Mouse (Mus musculus): ENCODE measurements around the gene Anapc7. TPM values are rescaled to one million over a fixed set of nuclear protein-coding genes. Genes with fewer than 3 reads are reported as not detected.

The Anapc7 gene
- polyA plus RNA-seq, 1 experiment from 2014 or later, result 29.1 TPM

DNA sequence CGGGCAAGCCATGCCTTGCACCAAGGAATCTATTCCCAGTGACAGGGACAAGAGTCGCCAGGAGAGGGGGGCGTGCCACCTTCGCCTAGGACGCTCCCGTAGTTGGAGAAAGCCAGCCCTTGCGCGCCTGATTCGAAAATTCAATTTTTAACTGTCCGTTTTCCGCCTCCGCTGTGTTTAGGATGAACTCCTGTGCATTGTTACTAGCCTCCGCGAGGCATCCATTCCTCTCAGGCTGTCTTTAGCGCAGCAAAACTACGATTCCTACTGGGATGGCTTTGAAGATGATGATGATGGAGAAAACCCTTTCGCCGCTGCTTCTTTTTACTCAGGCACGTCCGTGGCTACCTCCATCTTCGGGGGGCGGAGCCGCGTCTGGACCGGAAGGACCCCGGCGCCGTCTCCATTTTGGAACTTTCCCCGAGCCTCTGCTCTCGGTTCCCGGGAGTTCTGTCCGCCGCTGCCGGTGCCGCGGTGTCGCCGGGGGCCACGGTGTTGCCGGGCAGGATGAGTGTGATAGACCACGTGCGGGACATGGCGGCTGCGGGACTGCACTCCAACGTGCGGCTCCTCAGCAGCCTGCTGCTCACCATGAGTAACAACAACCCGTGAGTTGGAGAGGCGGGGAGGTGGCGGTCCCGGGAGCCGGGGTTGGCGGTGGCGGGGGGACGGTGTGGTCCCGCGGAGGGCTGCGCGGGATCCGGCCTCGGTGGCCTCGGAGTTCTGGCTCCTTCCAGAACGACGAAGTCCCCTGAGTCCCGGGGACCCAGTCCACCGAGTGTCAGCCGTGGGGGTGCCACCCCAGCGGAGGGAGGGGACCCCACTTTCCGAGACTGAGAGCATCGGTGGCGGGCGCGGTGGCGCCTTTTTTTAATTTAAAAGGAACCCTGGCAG, 825 bp downstream of the Anapc7 start:
- WGBS (ENCODE audit: missing documents), result under 1% methylated on average over 71 of the region's 73 CpGs
- H3K36me3 ChIP-seq (ENCODE audit: inconsistent target), result no peaks in the 10 kb centered on the region
- H3K4me3 ChIP-seq (ENCODE audit: inconsistent target), result peak overlapping the region; percentile 86

DNA sequence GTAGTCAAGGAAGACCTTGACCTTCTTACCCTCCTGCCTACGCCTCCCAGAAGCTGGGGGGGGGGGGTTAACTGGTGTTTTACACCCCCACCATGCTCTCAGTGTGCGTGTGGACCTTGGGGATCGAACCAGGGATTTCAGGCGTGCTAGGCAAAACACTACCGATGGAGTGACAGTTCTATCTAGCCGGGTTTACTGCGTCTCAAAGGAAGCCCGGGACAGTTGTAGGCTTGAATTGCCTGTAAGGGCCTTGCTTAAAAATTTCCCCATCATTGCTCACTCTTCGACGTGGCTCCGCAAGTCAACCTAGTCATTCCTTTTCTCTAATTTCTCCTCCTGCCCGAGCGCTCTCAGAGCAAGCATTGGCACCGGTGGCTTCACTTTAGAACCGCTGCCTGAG, 1.6 kb downstream of the Anapc7 start:
- Histone ChIP-seq H3K4me3 (ENCODE audit: inconsistent target) (peak overlapping the region; percentile 86), H3K36me3 (ENCODE audit: inconsistent target) (peaks cover 2% of the 10 kb centered on the region; the same call in 1 of the 2 replicates), H3K27ac (peak overlapping the region; percentile 87), H3K79me2 (ENCODE audit: inconsistent target) (peaks cover 57% of the 10 kb centered on the region)
- 18% methylated on average over 15 of the region's 15 CpGs for WGBS (ENCODE audit: missing documents)

More for the DNA sequence above, 825 bp downstream of the Anapc7 start:
- Histone ChIP-seq H3K27ac (peak overlapping the region; percentile 87), H3K79me2 (ENCODE audit: inconsistent target) (peaks cover 49% of the 10 kb centered on the region)

DNA sequence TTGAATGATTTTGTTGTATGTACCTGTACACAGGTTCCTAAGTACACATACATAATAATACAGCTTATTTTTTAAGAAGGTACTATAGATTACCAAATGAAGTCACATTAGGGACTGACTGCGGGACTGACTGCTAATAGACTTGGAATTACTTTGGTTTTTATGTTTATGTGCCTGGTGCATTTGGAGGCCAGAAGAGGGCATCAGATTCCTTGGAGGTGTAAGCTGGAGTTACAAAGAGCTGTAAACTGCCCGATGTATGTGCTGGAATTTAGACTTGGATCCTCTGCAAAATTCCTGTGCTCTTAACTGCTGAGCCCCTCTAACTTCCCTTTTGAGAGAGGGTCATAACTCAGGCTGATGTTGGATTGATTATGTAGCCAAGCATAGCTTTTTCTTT, 4.1 kb downstream of the Anapc7 start:
- Histone ChIP-seq H3K4me3 (ENCODE audit: inconsistent target) (no peak overlapping the region), H3K27ac (no peak overlapping the region), H3K36me3 (ENCODE audit: inconsistent target) (peaks cover 27% of the 10 kb centered on the region; the same call in 1 of the 2 replicates), H3K79me2 (ENCODE audit: inconsistent target) (peaks cover 58% of the 10 kb centered on the region)
- WGBS (ENCODE audit: missing documents), result 89% methylated on average over 2 of the region's 2 CpGs

DNA sequence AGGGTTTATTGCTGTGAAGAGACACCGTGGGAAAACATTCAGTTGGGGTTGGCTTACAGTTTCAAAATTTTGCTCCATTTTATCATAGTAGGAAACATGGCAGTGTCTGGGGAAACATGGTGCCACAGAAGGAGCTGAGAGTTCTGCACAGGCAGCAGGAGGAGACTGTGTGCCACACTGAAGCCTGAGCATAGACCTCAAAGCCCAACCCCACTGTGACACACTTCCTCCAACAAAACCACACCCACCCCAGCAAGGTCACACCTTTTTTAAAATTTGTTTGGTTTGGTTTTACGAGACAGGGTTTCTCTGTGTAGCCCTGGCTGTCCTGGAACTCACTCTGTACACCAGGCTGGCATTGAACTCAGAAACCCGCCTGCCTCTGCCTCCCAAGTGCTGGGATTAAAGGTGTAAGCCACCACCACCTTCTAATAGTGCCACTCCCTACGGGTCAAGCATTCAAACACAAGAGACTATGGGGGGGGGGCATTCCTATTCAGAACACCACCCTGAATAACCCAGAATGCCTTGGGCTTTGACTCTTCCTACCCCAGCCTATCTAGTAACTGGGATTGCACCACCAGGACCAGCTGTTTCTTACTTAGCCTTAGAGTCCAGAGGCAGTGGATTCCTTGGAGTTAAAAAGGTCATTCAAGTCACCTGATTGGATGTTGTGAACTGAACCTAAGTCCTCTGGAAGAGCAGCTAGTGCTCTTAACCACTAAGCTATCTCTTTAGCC, 8.7 kb downstream of the Anapc7 start:
- Histone ChIP-seq H3K36me3 (ENCODE audit: inconsistent target) (peaks cover 62% of the 10 kb centered on the region), H3K27ac (no peak overlapping the region), H3K4me3 (ENCODE audit: inconsistent target) (no peak overlapping the region), H3K79me2 (ENCODE audit: inconsistent target) (peaks cover 30% of the 10 kb centered on the region)
- 95% methylated on average over 4 of the region's 4 CpGs for WGBS (ENCODE audit: missing documents)

DNA sequence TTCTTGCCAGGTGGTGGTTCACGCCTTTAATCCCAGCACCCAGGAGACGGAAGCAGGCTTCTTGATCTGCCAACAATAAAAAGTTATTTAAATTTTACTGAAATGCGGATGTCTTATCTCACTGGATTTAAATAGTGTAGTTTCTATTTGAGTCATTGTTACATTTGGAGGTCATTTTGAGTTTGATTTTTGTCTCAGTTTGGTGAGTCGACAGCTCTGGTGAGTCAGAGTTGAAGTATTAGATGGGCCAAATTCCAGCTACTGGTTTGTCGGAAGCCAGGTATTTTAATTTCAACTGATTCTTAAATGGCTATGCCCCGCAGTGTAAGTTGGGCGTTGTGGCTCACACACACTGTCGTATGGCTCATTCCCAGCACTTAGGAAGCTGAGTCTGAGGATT, 9.7 kb downstream of the Anapc7 start:
- Histone ChIP-seq H3K79me2 (ENCODE audit: inconsistent target) (peaks cover 20% of the 10 kb centered on the region), H3K27ac (no peak overlapping the region), H3K36me3 (ENCODE audit: inconsistent target) (peaks cover 69% of the 10 kb centered on the region), H3K4me3 (ENCODE audit: inconsistent target) (no peak overlapping the region)
- WGBS (ENCODE audit: missing documents), result 97% methylated on average over 8 of the region's 8 CpGs

DNA sequence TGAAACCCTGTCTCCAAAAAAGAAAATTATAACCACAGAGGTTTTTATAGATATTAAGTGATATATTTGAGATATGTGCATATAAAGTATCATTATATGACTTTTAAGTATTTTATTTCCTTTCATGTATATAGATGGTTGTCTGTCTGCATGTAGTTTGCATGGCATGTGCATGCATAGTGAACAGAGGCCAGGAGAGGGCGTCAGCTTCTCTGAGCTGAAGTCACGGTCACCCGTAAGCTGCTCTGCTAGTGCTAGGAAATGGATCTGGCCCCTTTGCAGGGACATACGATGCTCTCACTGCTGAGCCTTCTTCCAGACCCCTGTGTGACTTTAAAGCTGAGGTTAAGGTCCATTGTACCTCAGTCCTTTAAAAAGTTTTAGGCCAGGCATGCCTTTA, 13.0 kb downstream of the Anapc7 start:
- WGBS (ENCODE audit: missing documents), result 85% methylated on average over 4 of the region's 4 CpGs
- H3K79me2 ChIP-seq (ENCODE audit: inconsistent target), result no peaks in the 10 kb centered on the region

DNA sequence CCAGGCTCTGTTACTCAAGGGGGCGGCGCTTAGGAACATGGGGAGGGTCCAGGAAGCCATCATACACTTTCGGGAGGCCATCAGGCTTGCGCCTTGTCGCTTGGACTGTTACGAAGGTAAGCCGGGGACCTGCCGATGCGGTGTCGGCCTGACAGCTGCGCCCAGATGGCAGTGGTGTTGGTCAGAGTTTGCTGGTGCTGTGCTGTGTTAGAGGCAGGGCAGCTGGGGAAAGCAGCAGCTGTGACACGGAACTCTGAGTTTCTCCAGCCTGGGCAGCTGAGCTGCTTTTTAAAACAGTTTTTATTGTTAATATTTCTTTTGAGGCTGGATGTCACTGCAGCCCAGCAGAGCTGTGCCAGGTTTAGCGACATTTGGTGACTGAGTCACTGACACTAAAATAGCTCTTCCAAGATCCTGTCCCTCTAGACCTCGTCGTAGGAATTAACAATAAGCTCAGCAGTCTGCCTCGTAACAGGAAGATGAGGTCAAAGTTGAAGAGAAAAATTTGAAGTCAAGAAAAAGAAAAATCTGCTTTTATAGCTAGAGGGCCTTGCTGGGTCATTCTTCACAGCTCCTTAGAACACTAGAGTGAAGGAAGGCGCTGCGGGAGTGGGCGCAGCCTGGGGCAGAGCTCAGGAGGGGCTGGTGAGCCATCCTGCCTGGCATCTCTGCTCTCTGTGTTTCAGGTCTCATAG, 18.1 kb downstream of the Anapc7 start:
- Histone ChIP-seq H3K79me2 (ENCODE audit: inconsistent target) (no peaks in the 10 kb centered on the region), H3K27ac (peak overlapping the region; percentile 65), H3K36me3 (ENCODE audit: inconsistent target) (peaks cover 91% of the 10 kb centered on the region), H3K4me3 (ENCODE audit: inconsistent target) (no peak overlapping the region)
- WGBS (ENCODE audit: missing documents), result 85% methylated on average over 19 of the region's 19 CpGs

More for the DNA sequence above, 13.0 kb downstream of the Anapc7 start:
- H3K4me3 ChIP-seq (ENCODE audit: inconsistent target), result no peak overlapping the region
- H3K27ac ChIP-seq, result no peak overlapping the region
- peaks cover 83% of the 10 kb centered on the region for H3K36me3 ChIP-seq (ENCODE audit: inconsistent target)

DNA sequence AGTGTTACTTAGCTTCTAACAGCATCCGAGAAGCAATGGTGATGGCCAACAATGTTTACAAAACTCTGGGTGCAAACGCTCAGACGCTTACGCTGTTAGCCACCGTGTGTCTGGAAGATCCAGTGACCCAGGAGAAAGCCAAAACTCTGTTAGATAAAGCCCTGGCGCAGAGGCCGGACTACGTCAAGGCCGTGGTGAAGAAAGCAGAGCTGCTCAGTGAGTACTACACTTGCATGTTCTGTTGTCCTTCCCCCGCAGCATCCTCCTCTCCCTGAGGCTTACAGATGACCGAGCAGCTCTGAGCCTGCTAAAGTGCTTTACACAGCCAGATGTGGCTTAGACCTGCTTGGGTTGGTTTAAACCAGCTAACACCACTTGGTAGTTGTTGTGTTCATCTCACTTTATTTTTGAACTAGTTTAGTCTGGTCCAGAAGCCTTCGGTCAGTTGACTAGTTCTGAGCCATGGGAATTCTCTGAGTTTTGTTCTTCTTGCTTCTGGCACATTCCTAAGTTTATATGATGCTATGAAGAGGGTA, 18.7 kb downstream of the Anapc7 start:
- no peaks in the 10 kb centered on the region for H3K79me2 ChIP-seq (ENCODE audit: inconsistent target)
- WGBS (ENCODE audit: missing documents), result 96% methylated on average over 12 of the region's 12 CpGs
- no peak overlapping the region for H3K4me3 ChIP-seq (ENCODE audit: inconsistent target)
- peaks cover 88% of the 10 kb centered on the region for H3K36me3 ChIP-seq (ENCODE audit: inconsistent target)
- peak overlapping the region; percentile 65 for H3K27ac ChIP-seq

DNA sequence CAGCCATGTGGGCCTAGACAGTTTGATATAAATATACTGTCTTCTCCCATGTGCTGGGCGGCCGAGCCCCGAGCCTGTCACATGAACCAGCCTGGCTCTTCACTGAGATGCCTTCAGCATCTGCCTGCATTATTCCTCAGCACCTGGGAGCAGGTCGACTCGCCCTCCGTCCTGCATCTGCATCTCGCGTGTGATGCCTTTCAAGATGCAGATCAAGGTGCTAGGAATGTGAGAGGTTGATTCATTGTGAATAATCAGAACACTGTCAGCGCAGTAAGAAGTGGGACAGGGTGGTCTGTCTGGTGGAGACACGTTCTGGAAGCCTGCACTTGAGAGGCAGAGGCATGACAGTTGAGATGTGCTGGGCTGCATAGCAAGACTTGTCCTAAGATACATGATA, 23.0 kb downstream of the Anapc7 start:
- H3K79me2 ChIP-seq (ENCODE audit: inconsistent target), result no peaks in the 10 kb centered on the region
- H3K4me3 ChIP-seq (ENCODE audit: inconsistent target), result no peak overlapping the region
- no peak overlapping the region for H3K27ac ChIP-seq
- H3K36me3 ChIP-seq (ENCODE audit: inconsistent target), result peaks cover 62% of the 10 kb centered on the region
- 96% methylated on average over 6 of the region's 10 CpGs for WGBS (ENCODE audit: missing documents)

DNA sequence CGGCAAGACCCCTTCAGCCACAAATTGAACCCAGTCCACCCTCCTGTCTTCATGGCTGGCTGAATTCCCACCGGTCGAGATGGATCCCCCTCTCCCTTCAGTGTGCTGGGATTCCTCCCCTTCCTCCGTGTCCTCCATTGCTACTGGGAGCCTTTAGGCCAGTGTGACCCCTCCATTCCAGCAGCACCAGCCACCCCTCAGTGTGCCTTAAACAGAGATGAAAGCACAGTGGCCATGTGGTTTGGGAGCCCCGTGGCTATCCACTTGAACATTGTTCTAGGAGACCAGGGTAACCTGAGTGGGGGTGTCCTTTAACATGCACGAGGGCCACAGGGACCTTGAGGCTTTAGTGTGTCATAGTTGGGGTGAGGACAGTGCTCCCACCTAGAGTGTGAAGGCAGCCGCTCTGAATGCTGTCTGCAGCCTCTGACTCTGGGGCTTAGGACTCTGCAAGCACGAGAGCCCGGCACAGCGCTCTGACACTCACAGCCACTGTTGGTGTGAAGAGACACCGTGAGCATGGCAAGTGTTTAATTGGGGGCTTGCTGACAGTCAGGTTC, 23.6 kb downstream of the Anapc7 start:
- Histone ChIP-seq H3K79me2 (ENCODE audit: inconsistent target) (no peaks in the 10 kb centered on the region), H3K36me3 (ENCODE audit: inconsistent target) (peaks cover 55% of the 10 kb centered on the region), H3K27ac (no peak overlapping the region), H3K4me3 (ENCODE audit: inconsistent target) (no peak overlapping the region)
- 97% methylated on average over 11 of the region's 11 CpGs for WGBS (ENCODE audit: missing documents)

DNA sequence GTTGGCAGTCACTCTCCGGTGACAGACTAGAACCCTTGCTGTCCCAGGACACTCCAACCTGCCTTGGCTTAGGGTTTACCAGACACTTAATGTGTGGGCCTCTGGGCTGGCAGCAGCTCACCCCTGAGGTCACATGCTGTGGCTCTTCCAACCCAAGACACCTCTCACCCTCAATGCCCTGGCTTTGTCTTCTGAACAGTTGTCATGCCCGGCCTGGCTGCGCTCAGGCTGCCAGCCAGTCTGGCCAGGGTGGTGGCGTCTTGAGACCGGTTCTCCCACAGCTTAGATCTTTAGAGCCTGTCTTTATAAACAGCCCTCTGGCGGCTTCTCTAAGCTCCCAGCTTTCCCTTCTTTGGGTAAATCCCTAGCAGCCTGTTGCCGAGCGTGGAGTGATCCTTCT, 26.4 kb downstream of the Anapc7 start:
- WGBS (ENCODE audit: missing documents), result 95% methylated on average over 8 of the region's 8 CpGs
- Histone ChIP-seq H3K27ac (no peak overlapping the region), H3K79me2 (ENCODE audit: inconsistent target) (no peaks in the 10 kb centered on the region), H3K4me3 (ENCODE audit: inconsistent target) (no peak overlapping the region), H3K36me3 (ENCODE audit: inconsistent target) (peaks cover 28% of the 10 kb centered on the region; the same call in 1 of the 2 replicates)

DNA sequence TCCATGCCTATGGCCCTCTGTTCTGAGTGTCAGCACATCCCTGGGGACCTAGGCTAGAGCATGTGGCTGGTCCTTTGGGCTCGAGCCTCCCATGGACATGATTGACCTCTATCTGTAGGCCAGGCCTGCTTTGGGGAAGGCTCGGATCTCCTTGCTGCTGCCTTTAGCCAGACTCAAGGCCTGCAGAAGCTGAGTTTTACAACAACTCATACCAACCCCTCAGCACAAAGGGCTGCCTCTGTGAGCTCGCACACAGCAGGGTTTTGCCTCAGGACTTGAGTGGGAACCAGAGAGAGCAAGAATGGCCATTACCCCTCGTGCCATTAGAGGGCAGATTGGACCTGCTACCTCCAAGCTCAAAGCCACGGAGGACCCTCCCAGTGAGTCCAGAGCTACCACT, 27.4 kb downstream of the Anapc7 start:
- H3K36me3 ChIP-seq (ENCODE audit: inconsistent target), result peaks cover 27% of the 10 kb centered on the region; the same call in 1 of the 2 replicates
- H3K27ac ChIP-seq, result no peak overlapping the region
- WGBS (ENCODE audit: missing documents), result 83% methylated on average over 5 of the region's 5 CpGs
- no peak overlapping the region for H3K4me3 ChIP-seq (ENCODE audit: inconsistent target)
- no peaks in the 10 kb centered on the region for H3K79me2 ChIP-seq (ENCODE audit: inconsistent target)

DNA sequence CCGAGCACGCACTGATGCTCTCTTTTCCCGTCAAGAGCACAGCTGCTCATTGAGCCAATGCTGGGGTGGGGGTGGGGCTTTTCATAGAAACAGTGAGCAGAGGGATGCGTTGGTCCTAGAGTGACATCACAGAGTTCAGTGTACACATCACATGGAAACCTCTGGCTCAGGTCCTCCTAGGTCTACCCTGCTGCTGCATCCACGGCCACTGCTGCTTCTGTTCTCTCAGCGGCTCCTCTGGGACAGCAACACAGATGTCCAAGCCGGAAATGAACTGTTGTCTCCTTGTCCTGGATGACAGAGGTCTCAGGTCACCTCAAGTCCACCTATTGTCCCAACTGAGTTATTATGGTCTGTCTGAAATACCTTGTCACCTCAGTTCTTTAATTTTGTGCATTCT, 28.5 kb downstream of the Anapc7 start:
- H3K36me3 ChIP-seq (ENCODE audit: inconsistent target), result peaks cover 32% of the 10 kb centered on the region

DNA sequence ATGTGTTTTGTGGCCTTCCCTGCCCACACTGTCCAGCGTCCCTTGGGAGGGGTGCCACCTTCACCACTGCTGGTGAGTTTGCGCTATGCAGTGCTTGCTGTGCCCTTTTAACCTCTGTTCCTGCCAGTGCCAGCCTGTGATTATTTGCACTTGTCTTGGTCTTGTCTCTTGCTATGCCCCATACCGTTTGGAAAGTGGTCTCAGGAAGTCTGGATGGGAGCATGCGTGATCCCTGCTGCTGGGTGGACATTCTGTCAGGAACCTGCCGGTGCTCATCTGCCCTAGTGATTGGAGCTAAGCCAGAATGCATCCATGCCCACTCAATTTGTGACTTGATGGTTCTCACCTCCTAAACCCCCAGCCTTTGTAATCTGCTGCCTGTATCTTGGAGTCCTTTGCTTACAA, 29.4 kb downstream of the Anapc7 start:
- Histone ChIP-seq H3K27ac (no peak overlapping the region), H3K4me3 (ENCODE audit: inconsistent target) (no peak overlapping the region), H3K79me2 (ENCODE audit: inconsistent target) (no peaks in the 10 kb centered on the region), H3K36me3 (ENCODE audit: inconsistent target) (peaks cover 35% of the 10 kb centered on the region)
- WGBS (ENCODE audit: missing documents), result 91% methylated on average over 5 of the region's 5 CpGs

More for the DNA sequence above, 28.5 kb downstream of the Anapc7 start:
- WGBS (ENCODE audit: missing documents), result 93% methylated on average over 7 of the region's 7 CpGs
- no peaks in the 10 kb centered on the region for H3K79me2 ChIP-seq (ENCODE audit: inconsistent target)
- H3K4me3 ChIP-seq (ENCODE audit: inconsistent target), result no peak overlapping the region
- no peak overlapping the region for H3K27ac ChIP-seq

Measured in macrophage (primary cell).